Mouse (Mus musculus) ES-E14 (cell line): ENCODE data around the gene Eno4. TPM values are rescaled to one million over a fixed set of nuclear protein-coding genes. Genes with fewer than 3 reads are reported as not detected.

Experiments used
- DNase-seq: peaks from one replicate; pipeline ENCODE4 v3.0.0-alpha.2; 2013; ENCODE audit warnings: low read depth, low spot score
- H3K27ac ChIP-seq: 2 replicates; pipeline ENCODE4 v1.5.1; 2012; ENCODE audit warnings: low read depth, mild to moderate bottlenecking, low read length, moderate library complexity, mixed read lengths; ENCODE audit not compliant: poor library complexity, insufficient read depth, severe bottlenecking
- H3K36me3 ChIP-seq: 2 replicates; pipeline ENCODE4 v1.6.1; 2012; ENCODE audit warnings: mild to moderate bottlenecking, low read length, moderate library complexity, mixed read lengths; ENCODE audit not compliant: control insufficient read depth, poor library complexity, insufficient read depth, severe bottlenecking
- H3K4me1 ChIP-seq, 2 experiments: fragments of 150-350 bp in 1 of 2; sonication (generic) in 1 of 2; 2 replicates each; pipeline ENCODE4 v1.6.1; 2012; ENCODE audit warnings: low read length in 2 of 2, mild to moderate bottlenecking in 1 of 2, mixed read lengths in 1 of 2; ENCODE audit not compliant: control insufficient read depth in 2 of 2, insufficient read depth in 2 of 2, poor library complexity in 1 of 2
- H3K4me3 ChIP-seq, 2 experiments: fragments of 150-350 bp in 1 of 2; sonication (generic) in 1 of 2; 2 replicates each; pipeline ENCODE4 v1.5.1; 2012; ENCODE audit warnings: low read length in 2 of 2, low read depth in 1 of 2, mild to moderate bottlenecking in 1 of 2, mixed read lengths in 1 of 2; ENCODE audit not compliant: insufficient read depth in 1 of 2, poor library complexity in 1 of 2, severe bottlenecking in 1 of 2
- H3K9ac ChIP-seq: 2 replicates; pipeline ENCODE4 v1.6.1; 2012; ENCODE audit warnings: low read depth, mild to moderate bottlenecking, low read length, mixed read lengths; ENCODE audit not compliant: poor library complexity, insufficient read depth, severe bottlenecking
- H3K9me3 ChIP-seq: fragments of 150-350 bp; sonication (generic); 2 replicates; pipeline ENCODE4 v1.6.1; 2012; ENCODE audit warnings: low read depth, mild to moderate bottlenecking, low read length; ENCODE audit not compliant: control insufficient read depth, insufficient read depth
- CHD2 ChIP-seq: IDR thresholded peaks from 2 replicates; pipeline ENCODE4 v1.6.1; 2014; ENCODE audit warnings: mild to moderate bottlenecking, low read depth, low read length, inconsistent platforms
- HCFC1 ChIP-seq: IDR thresholded peaks from 2 replicates; pipeline ENCODE4 v1.6.1; 2012; ENCODE audit warnings: low read length, inconsistent platforms, borderline replicate concordance; ENCODE audit not compliant: insufficient read depth
- MAFK ChIP-seq: IDR thresholded peaks from 2 replicates; pipeline ENCODE4 v1.6.1; 2014; ENCODE audit warnings: mild to moderate bottlenecking, low read depth, low read length, inconsistent platforms; ENCODE audit not compliant: insufficient read depth
- ZC3H11A ChIP-seq: IDR thresholded peaks from 2 replicates; pipeline ENCODE4 v1.6.1; 2012; ENCODE audit warnings: low read depth, mild to moderate bottlenecking, inconsistent platforms, low read length, borderline replicate concordance
- ZNF384 ChIP-seq: IDR thresholded peaks from 2 replicates; pipeline ENCODE4 v1.6.1; 2012; ENCODE audit warnings: low read depth, low read length, inconsistent platforms
- in situ Hi-C, 2 experiments: fragments of 600-800 bp; cut with MboI; formaldehyde crosslinking; loops; one replicate each; pipeline ENCODE4 v1.15.1; 2025; ENCODE audit warnings: low sequenced_read_pairs in 2 of 2, inconsistent platforms in 1 of 2; ENCODE audit not compliant: unreplicated experiment in 2 of 2
- total RNA-seq: library from RNA; depleted of rRNA; stranded (reverse); fragments of 300-350 nt; gene quantifications from 2 replicates; pipeline ENCODE4 v1.2.3, GENCODE M21; 2012; rRNA removed

Gene Eno4
- total RNA-seq, 1 experiment: 1.1 TPM

DNA sequence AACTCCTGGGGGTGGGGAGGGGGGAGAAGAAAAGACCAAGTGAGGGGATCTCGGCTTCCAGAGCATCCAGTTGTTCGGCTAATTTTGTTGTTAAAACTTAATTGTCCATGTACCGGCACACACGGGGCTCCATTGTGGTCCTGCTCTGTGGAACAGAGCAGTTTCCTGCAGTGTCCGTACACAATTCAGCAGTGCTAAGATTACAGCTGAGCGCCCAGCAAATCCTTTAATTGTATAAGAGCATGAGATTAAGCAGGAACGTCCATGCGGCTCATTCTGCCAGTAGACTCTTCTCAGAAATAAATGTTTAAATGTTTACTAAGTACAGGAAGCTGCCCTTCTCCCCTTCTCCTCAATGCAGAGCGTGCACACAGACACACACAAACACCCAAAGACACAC, 38.3 kb downstream of the Eno4 start:
- no peak for DNase-seq
- H3K36me3 ChIP-seq: no peaks in the 10 kb centered on the region
- H3K9me3 ChIP-seq: no peaks in the 10 kb centered on the region
- no peak overlapping the region for H3K9ac ChIP-seq
- in situ Hi-C loops: no loop called here
- TF ChIP-seq HCFC1 (no peak), ZNF384 (no peak), ZC3H11A (no peak), MAFK (no peak)
- H3K27ac ChIP-seq: no peak overlapping the region
- H3K4me1 ChIP-seq: peaks cover 2 to 10% of the 10 kb centered on the region in 2 experiments; a peak in 3 of 4 replicates
- no peak overlapping the region for H3K4me3 ChIP-seq

- H3K9ac ChIP-seq: no peak overlapping the region
- H3K36me3 ChIP-seq: no peaks in the 10 kb centered on the region
- H3K27ac ChIP-seq: no peak overlapping the region
- H3K4me3 ChIP-seq: no peak overlapping the region
- no peaks in the 10 kb centered on the region for H3K4me1 ChIP-seq
- in situ Hi-C loops: no loop called here
- TF ChIP-seq ZC3H11A (no peak), HCFC1 (no peak), ZNF384 (no peak), MAFK (no peak), CHD2 (no peak)
- no peak for DNase-seq
- H3K9me3 ChIP-seq: no peaks in the 10 kb centered on the region
These were observed 59.6 kb downstream of the Eno4 start for GRCm38 (mm10) chr19:59002827-59003226.

GRCm38 (mm10) chr19:59006577-59007340, 63.5 kb downstream of the Eno4 start:
- in situ Hi-C loops: no loop called here
- H3K9me3 ChIP-seq: no peaks in the 10 kb centered on the region
- no peak for DNase-seq
- H3K27ac ChIP-seq: no peak overlapping the region
- no peaks in the 10 kb centered on the region for H3K36me3 ChIP-seq
- H3K4me3 ChIP-seq: no peak overlapping the region
- H3K9ac ChIP-seq: no peak overlapping the region
- no peak for TF ChIP-seq MAFK
- H3K4me1 ChIP-seq: no peaks in the 10 kb centered on the region

DNA sequence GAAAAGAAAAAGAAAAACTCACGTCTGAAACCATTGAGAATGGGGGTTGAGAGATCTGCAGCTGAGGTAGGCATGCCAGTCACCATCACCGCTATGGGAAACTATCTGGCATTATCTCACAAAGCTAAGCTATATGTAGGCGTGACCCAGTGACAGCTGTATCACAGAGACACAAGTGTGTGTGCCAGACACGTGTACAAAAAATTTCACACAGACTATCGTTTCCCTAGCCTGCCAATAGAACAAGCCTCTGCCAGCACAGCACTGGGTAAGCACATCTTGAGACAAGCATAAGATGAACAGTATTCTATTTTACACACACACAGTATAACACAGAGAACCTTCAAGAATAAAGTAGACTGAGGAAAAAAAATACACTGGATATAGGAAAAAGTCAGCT, 67.6 kb downstream of the Eno4 start:
- Histone ChIP-seq H3K4me3 (no peak overlapping the region), H3K4me1 (no peaks in the 10 kb centered on the region), H3K9me3 (no peaks in the 10 kb centered on the region), H3K27ac (no peak overlapping the region), H3K9ac (no peak overlapping the region), H3K36me3 (no peaks in the 10 kb centered on the region)
- TF ChIP-seq CHD2 (no peak), MAFK (no peak), HCFC1 (no peak), ZNF384 (no peak), ZC3H11A (no peak)
- in situ Hi-C loops: no loop called here
- no peak for DNase-seq

Other genes with a start within 250 kb of the Eno4 start
- not detected in 2 replicates for gene Pnliprp1, start 214.5 kb upstream of the Eno4 start, total RNA-seq
- gene Pnliprp2, start 183.7 kb upstream of the Eno4 start, total RNA-seq: 0.40 TPM in 1 of 2 replicates, not detected in the other
- gene 1700019N19Rik, start 149.0 kb upstream of the Eno4 start, total RNA-seq: 0.27 TPM in 1 of 2 replicates, not detected in the other
- 2.9 and 3.0 TPM in 2 replicates for gene Hspa12a, start 229 bp downstream of the Eno4 start, total RNA-seq
- gene Shtn1, start 132.7 kb downstream of the Eno4 start, total RNA-seq: 0.63 and 1.6 TPM in 2 replicates
- not detected in 2 replicates for gene Vax1, start 226.6 kb downstream of the Eno4 start, total RNA-seq